Comparison of ENCODE assay signal across 21 mouse cellular contexts in genomic region chr12:27431338-27431737, GRCm38 (mm10).
DNase-seq lines count a peak whose midpoint lies in the region; ATAC-seq and TF ChIP-seq lines count a peak whose summit lies in the region.
"Had no signal": no experiment of that assay in that cellular context is flagged by ENCODE, and none has a peak within 500 bp of the region (broad histone marks: within the 10 kb centered on the region; RNA-seq: fewer than 3 reads in every experiment).

No protein-coding gene starts in this region.

- no peak for TF ChIP-seq POLR2A in embryonic fibroblast, embryonic 13.5 days (IDR thresholded peaks at IDR 0.05; ENCODE audit: low read depth, low read length)

- no peak for TF ChIP-seq CTCF in embryonic fibroblast, embryonic 13.5 days (IDR thresholded peaks at IDR 0.05; ENCODE audit: borderline replicate concordance, insufficient read depth, low read length)

- no peak for DNase-seq in limb, embryonic 10.5 days (ENCODE audit: low spot score)
- DNase-seq in frontal cortex, postnatal 25 days (ENCODE audit: low spot score in 2 of 2), result no peak
- DNase-seq in cerebellum, postnatal 10 days, result no peak
- DNase-seq: adrenal gland, adult 8-10 months; adrenal gland, postnatal 14 days; adrenal gland, postnatal 36 days; cerebellum, adult 11 months; cerebellum, adult 18-20 months; cerebellum, adult 8-10 months; cerebellum, postnatal 14 days; cerebellum, postnatal 36 days; embryo, embryonic 11 days had no signal

- ATAC-seq in cerebellum, adult (ENCODE audit: insufficient number of reproducible peaks, low FRiP score, low TSS enrichment), result no peak
- ATAC-seq: activated CD4-positive, CD25-positive, alpha-beta regulatory T cell, adult 4 months; forebrain, embryonic 14.5 days; forebrain, embryonic 16.5 days had no signal

- peaks cover 8% of the 10 kb centered on the region; the same call in 1 of the 2 replicates for H3K4me1 ChIP-seq in embryonic fibroblast, embryonic 13.5 days (ENCODE audit: control insufficient read depth, insufficient read depth, low read length)
- H3K4me1 ChIP-seq in limb, embryonic 10.5 days, result peaks cover 18% of the 10 kb centered on the region
- H3K4me1 ChIP-seq: embryonic facial prominence, embryonic 15.5 days; forebrain, embryonic 10.5 days; forebrain, embryonic 12.5 days had no signal

- H3K27me3 ChIP-seq in limb, embryonic 10.5 days (ENCODE audit: low read depth, poor library complexity, severe bottlenecking), result no peaks in the 10 kb centered on the region
- H3K27me3 ChIP-seq: embryonic facial prominence, embryonic 13.5 days; embryonic facial prominence, embryonic 15.5 days; forebrain, embryonic 12.5 days had no signal

- H3K36me3 ChIP-seq in limb, embryonic 10.5 days, result no peaks in the 10 kb centered on the region
- H3K36me3 ChIP-seq: embryonic facial prominence, embryonic 13.5 days; embryonic facial prominence, embryonic 15.5 days; forebrain, embryonic 10.5 days; forebrain, embryonic 12.5 days had no signal

- H3K27ac ChIP-seq in embryonic fibroblast, embryonic 13.5 days (ENCODE audit: insufficient read depth, low read length), result peak overlapping the region; percentile 96
- H3K27ac ChIP-seq in limb, embryonic 10.5 days, result peak overlapping the region; percentile 21; the same call in 1 of the 2 replicates
- H3K27ac ChIP-seq: forebrain, embryonic 10.5 days; forebrain, embryonic 12.5 days had no signal

- no peaks in the 10 kb centered on the region for H3K9me3 ChIP-seq in limb, embryonic 10.5 days (replicated peaks)
- H3K9me3 ChIP-seq: embryonic facial prominence, embryonic 13.5 days; embryonic facial prominence, embryonic 15.5 days; forebrain, embryonic 10.5 days; forebrain, embryonic 12.5 days had no signal

- H3K4me3 ChIP-seq in embryonic fibroblast, embryonic 13.5 days (ENCODE audit: insufficient read depth, low read length), result no peak overlapping the region
- H3K4me3 ChIP-seq in limb, embryonic 10.5 days, result no peak overlapping the region
- H3K4me3 ChIP-seq: embryonic facial prominence, embryonic 13.5 days; embryonic facial prominence, embryonic 15.5 days; forebrain, embryonic 10.5 days; forebrain, embryonic 12.5 days had no signal

- 93% methylated on average over 2 of the region's 2 CpGs for WGBS in limb, embryonic 10.5 days
